Mouse (Mus musculus): Measurements from ENCODE around the gene Mecom. TPM values are rescaled to one million over a fixed set of nuclear protein-coding genes. Genes with fewer than 3 reads are reported as not detected.
"Not testable (repeated sequence)": the region's sequence is repeated elsewhere in the genome, so short reads cannot be mapped to it uniquely, and the experiment has no call there.

The Mecom gene
- polyA plus RNA-seq, 1 experiment, result 4.3 TPM

- no peak overlapping the region for H3K27ac ChIP-seq (ENCODE audit: insufficient read depth, low read length)
- TF ChIP-seq CTCF (IDR thresholded peaks at IDR 0.05; ENCODE audit: borderline replicate concordance, insufficient read depth, low read depth, low read length) (no peak), POLR2A (IDR thresholded peaks at IDR 0.05; ENCODE audit: borderline replicate concordance, insufficient read depth, low read length) (no peak)
- 84% methylated on average over 11 of the region's 11 CpGs for WGBS
- DNase-seq, result no peak
- no peaks in the 10 kb centered on the region for H3K27me3 ChIP-seq (ENCODE audit: control insufficient read depth, insufficient read depth, low read length)
- H3K4me1 ChIP-seq (ENCODE audit: control insufficient read depth, insufficient read depth, low read length), result no peaks in the 10 kb centered on the region
- no peak overlapping the region for H3K4me3 ChIP-seq (replicated peaks; ENCODE audit: insufficient read depth, low read depth, low read length)
Observed at GRCm38 (mm10) chr3:30535821-30536220, 12.0 kb downstream of the Mecom start.

GRCm38 (mm10) chr3:30520751-30521150, 27.1 kb downstream of the Mecom start:
- H3K4me1 ChIP-seq (ENCODE audit: control insufficient read depth, insufficient read depth, low read length); H3K27me3 ChIP-seq (ENCODE audit: control insufficient read depth, insufficient read depth, low read length); H3K27ac ChIP-seq (ENCODE audit: insufficient read depth, low read length); H3K4me3 ChIP-seq (replicated peaks; ENCODE audit: insufficient read depth, low read depth, low read length); DNase-seq: not testable (repeated sequence)
- 62% methylated on average over 3 of the region's 3 CpGs for WGBS

GRCm38 (mm10) chr3:30519425-30519824, 28.4 kb downstream of the Mecom start:
- 68% methylated on average over 1 of the region's 1 CpGs for WGBS
- TF ChIP-seq POLR2A (IDR thresholded peaks at IDR 0.05; ENCODE audit: borderline replicate concordance, insufficient read depth, low read length) (no peak), CTCF (IDR thresholded peaks at IDR 0.05; ENCODE audit: borderline replicate concordance, insufficient read depth, low read depth, low read length) (no peak)
- Histone ChIP-seq H3K27ac (ENCODE audit: insufficient read depth, low read length) (no peak overlapping the region), H3K4me3 (replicated peaks; ENCODE audit: insufficient read depth, low read depth, low read length) (no peak overlapping the region), H3K27me3 (ENCODE audit: control insufficient read depth, insufficient read depth, low read length) (peaks cover 2% of the 10 kb centered on the region; the same call in 1 of the 2 replicates), H3K4me1 (ENCODE audit: control insufficient read depth, insufficient read depth, low read length) (no peaks in the 10 kb centered on the region)
- no peak for DNase-seq

GRCm38 (mm10) chr3:30515795-30516170, 32.0 kb downstream of the Mecom start:
- no peak overlapping the region for H3K4me3 ChIP-seq (replicated peaks; ENCODE audit: insufficient read depth, low read depth, low read length)
- TF ChIP-seq CTCF (IDR thresholded peaks at IDR 0.05; ENCODE audit: borderline replicate concordance, insufficient read depth, low read depth, low read length), result no peak
- TF ChIP-seq POLR2A (IDR thresholded peaks at IDR 0.05; ENCODE audit: borderline replicate concordance, insufficient read depth, low read length), result no peak
- no peak overlapping the region for H3K27ac ChIP-seq (ENCODE audit: insufficient read depth, low read length)
- peaks cover 4% of the 10 kb centered on the region for H3K4me1 ChIP-seq (ENCODE audit: control insufficient read depth, insufficient read depth, low read length)
- WGBS, result 19% methylated on average over 9 of the region's 9 CpGs
- no peak for DNase-seq
- peaks cover 13% of the 10 kb centered on the region; the same call in 1 of the 2 replicates for H3K27me3 ChIP-seq (ENCODE audit: control insufficient read depth, insufficient read depth, low read length)

GRCm38 (mm10) chr3:30514901-30515794, 32.7 kb downstream of the Mecom start:
- Histone ChIP-seq H3K4me3 (replicated peaks; ENCODE audit: insufficient read depth, low read depth, low read length) (no peak overlapping the region), H3K4me1 (ENCODE audit: control insufficient read depth, insufficient read depth, low read length) (peaks cover 4% of the 10 kb centered on the region), H3K27ac (ENCODE audit: insufficient read depth, low read length) (no peak overlapping the region), H3K27me3 (ENCODE audit: control insufficient read depth, insufficient read depth, low read length) (peaks cover 17% of the 10 kb centered on the region; the same call in 1 of the 2 replicates)
- peak; percentile 25 to 60 for DNase-seq
- WGBS, result 2% methylated on average over 62 of the region's 62 CpGs
- TF ChIP-seq CTCF (IDR thresholded peaks at IDR 0.05; ENCODE audit: borderline replicate concordance, insufficient read depth, low read depth, low read length), result no peak
- TF ChIP-seq POLR2A (IDR thresholded peaks at IDR 0.05; ENCODE audit: borderline replicate concordance, insufficient read depth, low read length), result no peak

GRCm38 (mm10) chr3:30514051-30514754, 33.6 kb downstream of the Mecom start:
- Histone ChIP-seq H3K4me3 (replicated peaks; ENCODE audit: insufficient read depth, low read depth, low read length) (no peak overlapping the region), H3K4me1 (ENCODE audit: control insufficient read depth, insufficient read depth, low read length) (peaks cover 4% of the 10 kb centered on the region), H3K27me3 (ENCODE audit: control insufficient read depth, insufficient read depth, low read length) (peaks cover 19% of the 10 kb centered on the region; the same call in 1 of the 2 replicates), H3K27ac (ENCODE audit: insufficient read depth, low read length) (no peak overlapping the region)
- 2% methylated on average over 52 of the region's 52 CpGs for WGBS
- peak; percentile 18 to 53 for DNase-seq
- TF ChIP-seq CTCF (IDR thresholded peaks at IDR 0.05; ENCODE audit: borderline replicate concordance, insufficient read depth, low read depth, low read length) (no peak), POLR2A (IDR thresholded peaks at IDR 0.05; ENCODE audit: borderline replicate concordance, insufficient read depth, low read length) (no peak)

- no peak overlapping the region for H3K4me3 ChIP-seq (replicated peaks; ENCODE audit: insufficient read depth, low read depth, low read length)
- peaks cover 23% of the 10 kb centered on the region; the same call in 1 of the 2 replicates for H3K27me3 ChIP-seq (ENCODE audit: control insufficient read depth, insufficient read depth, low read length)
- peak in 1 of 2 experiments; percentile 6 for DNase-seq
- no peak for TF ChIP-seq CTCF (IDR thresholded peaks at IDR 0.05; ENCODE audit: borderline replicate concordance, insufficient read depth, low read depth, low read length)
- no peak for TF ChIP-seq POLR2A (IDR thresholded peaks at IDR 0.05; ENCODE audit: borderline replicate concordance, insufficient read depth, low read length)
- WGBS, result 12% methylated on average over 16 of the region's 16 CpGs
- H3K27ac ChIP-seq (ENCODE audit: insufficient read depth, low read length), result no peak overlapping the region
- H3K4me1 ChIP-seq (ENCODE audit: control insufficient read depth, insufficient read depth, low read length), result peaks cover 4% of the 10 kb centered on the region
Observed at GRCm38 (mm10) chr3:30513314-30513997, 34.4 kb downstream of the Mecom start.
